Mouse (Mus musculus) bone marrow macrophage, adult 2 months (primary cell): ENCODE measurements around the gene Sema6c. TPM values are rescaled to one million over a fixed set of nuclear protein-coding genes. Genes with fewer than 3 reads are reported as not detected.
A peak's percentile ranks its signal among the peaks of the same experiment; 100 is the strongest.
"Not testable (repeated sequence)": the region's sequence is repeated elsewhere in the genome, so short reads cannot be mapped to it uniquely, and the experiment has no call there.

Source experiments
- H3K27ac ChIP-seq: 2 replicates; pipeline ENCODE4 v1.5.1; 2012; ENCODE audit warnings: low read depth, low read length; ENCODE audit not compliant: insufficient read depth
- H3K4me1 ChIP-seq: 2 replicates; pipeline ENCODE4 v1.6.1; 2012; ENCODE audit warnings: low read length; ENCODE audit not compliant: control insufficient read depth, insufficient read depth
- H3K4me3 ChIP-seq: 2 replicates; pipeline ENCODE4 v1.5.1; 2012; ENCODE audit warnings: mild to moderate bottlenecking, low read length, moderate library complexity; ENCODE audit not compliant: insufficient read depth
- CTCF ChIP-seq: IDR thresholded peaks from 2 replicates; pipeline ENCODE4 v1.5.1; 2012; ENCODE audit warnings: low read depth, mild to moderate bottlenecking, low read length, moderate library complexity
- POLR2A ChIP-seq: IDR thresholded peaks from 2 replicates; pipeline ENCODE4 v1.6.1; 2012; ENCODE audit warnings: mild to moderate bottlenecking, low read depth, low read length, borderline replicate concordance
- polyA plus RNA-seq: library from polyadenylated mRNA; stranded (reverse); fragments of >200 nt; gene quantifications from 2 replicates; pipeline ENCODE4 v1.2.4, GENCODE M21; 2012; ENCODE audit not compliant: missing spikeins, insufficient read depth, insufficient read length

The Sema6c gene
- polyA plus RNA-seq, 1 experiment = 1.2 TPM

- H3K27ac ChIP-seq = peak overlapping the region; percentile 50; the same call in 1 of the 2 replicates
- H3K4me3 ChIP-seq = peak overlapping the region; percentile 66
- no peak for TF ChIP-seq POLR2A
- no peak for TF ChIP-seq CTCF
- H3K4me1 ChIP-seq = peaks cover 20% of the 10 kb centered on the region
Observed at GRCm38 (mm10) chr3:95133176-95133575, 27.1 kb upstream of the Sema6c start.

- no peak for TF ChIP-seq POLR2A
- no peak; the same call in 1 of the 2 replicates for TF ChIP-seq CTCF
- Histone ChIP-seq H3K4me1 (peaks cover 21% of the 10 kb centered on the region), H3K4me3 (peak within 1 kb of the TSS; percentile 66), H3K27ac (peak within 1 kb of the TSS; percentile 96)
Observed at GRCm38 (mm10) chr3:95133680-95134101, 26.6 kb upstream of the Sema6c start, which contains the start of the genes Scnm1 and Lysmd1. TSS of gene Scnm1 (minus strand) at chr3:95134011. TSS of gene Lysmd1 (plus strand) at chr3:95134088.

GRCm38 (mm10) chr3:95134133-95134532, 26.1 kb upstream of the Sema6c start:
- not testable (repeated sequence) for H3K4me3 ChIP-seq, H3K27ac ChIP-seq
- H3K4me1 ChIP-seq = peaks cover 21% of the 10 kb centered on the region

GRCm38 (mm10) chr3:95135023-95135422, 25.2 kb upstream of the Sema6c start:
- H3K27ac ChIP-seq = peak overlapping the region; percentile 96
- TF ChIP-seq CTCF = no peak
- TF ChIP-seq POLR2A = no peak
- peak overlapping the region; percentile 51 for H3K4me3 ChIP-seq
- H3K4me1 ChIP-seq = peaks cover 25% of the 10 kb centered on the region

- H3K27ac ChIP-seq = peak overlapping the region; percentile 96
- H3K4me3 ChIP-seq = peak overlapping the region; percentile 30
- peaks cover 29% of the 10 kb centered on the region for H3K4me1 ChIP-seq
- no peak for TF ChIP-seq POLR2A
- TF ChIP-seq CTCF = no peak
Observed at GRCm38 (mm10) chr3:95135433-95136052, 24.7 kb upstream of the Sema6c start.

- TF ChIP-seq CTCF (no peak), POLR2A (no peak)
- Histone ChIP-seq H3K4me1 (peaks cover 29% of the 10 kb centered on the region), H3K4me3 (peak overlapping the region; percentile 30; the same call in 1 of the 2 replicates), H3K27ac (peak overlapping the region; percentile 96)
Observed at GRCm38 (mm10) chr3:95136336-95136735, 23.9 kb upstream of the Sema6c start.

GRCm38 (mm10) chr3:95139586-95140288, 20.5 kb upstream of the Sema6c start:
- Histone ChIP-seq H3K4me3 (peak overlapping the region; percentile 64), H3K4me1 (peaks cover 29% of the 10 kb centered on the region), H3K27ac (peak overlapping the region; percentile 93)
- no peak for TF ChIP-seq CTCF
- no peak for TF ChIP-seq POLR2A

GRCm38 (mm10) chr3:95140289-95140595, 20.0 kb upstream of the Sema6c start:
- TF ChIP-seq CTCF = no peak
- no peak for TF ChIP-seq POLR2A
- Histone ChIP-seq H3K27ac (peak overlapping the region; percentile 93), H3K4me3 (peak overlapping the region; percentile 64), H3K4me1 (peaks cover 29% of the 10 kb centered on the region)

GRCm38 (mm10) chr3:95140795-95141194, 19.5 kb upstream of the Sema6c start:
- H3K27ac ChIP-seq = peak overlapping the region; percentile 93
- H3K4me3 ChIP-seq = peak overlapping the region; percentile 64
- peaks cover 28% of the 10 kb centered on the region for H3K4me1 ChIP-seq

GRCm38 (mm10) chr3:95141474-95141873, 18.8 kb upstream of the Sema6c start:
- TF ChIP-seq CTCF (no peak), POLR2A (no peak)
- H3K27ac ChIP-seq = peak overlapping the region; percentile 93
- peaks cover 21% of the 10 kb centered on the region for H3K4me1 ChIP-seq
- H3K4me3 ChIP-seq = peak overlapping the region; percentile 64

More at GRCm38 (mm10) chr3:95140795-95141194, 19.5 kb upstream of the Sema6c start:
- no peak for TF ChIP-seq POLR2A
- TF ChIP-seq CTCF = no peak
